Mouse (Mus musculus) lung, postnatal 25 days (tissue): Measurements from ENCODE around the gene Lin28a.
"Not testable (repeated sequence)": the region's sequence is repeated elsewhere in the genome, so short reads cannot be mapped to it uniquely, and the experiment has no call there.

ENCODE experiments used
- DNase-seq: peaks from one replicate; pipeline ENCODE4 v3.0.0; 2022; ENCODE audit warnings: low spot score

Lin28a gene

DNA sequence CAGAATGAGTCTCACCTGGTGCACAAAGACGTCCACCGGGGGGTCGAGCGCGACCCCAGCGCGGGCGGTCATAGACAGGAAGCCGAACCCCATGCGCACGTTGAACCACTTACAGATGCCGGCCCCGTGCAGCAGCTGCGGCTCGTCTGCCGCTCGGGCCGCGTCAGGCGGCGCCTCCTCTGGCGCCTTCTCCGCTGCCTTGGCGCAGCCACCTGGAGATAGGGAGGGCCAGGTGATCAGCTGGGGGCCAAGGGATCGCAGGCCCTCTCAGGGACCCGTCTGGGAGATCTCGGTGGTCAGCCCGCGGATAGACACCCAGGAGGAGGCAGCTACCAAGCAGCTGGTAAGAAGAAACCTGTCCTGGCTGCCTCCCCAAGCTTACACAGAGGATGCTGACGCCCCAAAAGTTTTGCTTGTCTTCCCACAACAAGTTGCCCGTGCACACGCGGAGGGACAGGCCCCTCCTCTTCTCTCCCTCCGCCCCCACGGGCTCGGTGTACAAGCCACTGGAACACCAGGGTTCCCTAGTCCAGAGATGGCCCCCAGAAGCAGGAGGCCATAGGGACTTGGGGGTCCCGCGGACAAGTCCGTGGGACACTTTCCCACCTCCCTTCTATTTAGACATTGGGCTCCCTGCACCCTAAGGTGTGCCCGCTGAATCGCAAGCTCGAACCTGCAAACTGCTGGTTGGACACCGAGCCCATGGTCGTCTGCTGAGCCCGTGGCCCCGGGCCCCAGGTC lies 433 bp downstream of the Lin28a start:
- no peak for DNase-seq

- no peak for DNase-seq
Observed at GRCm38 (mm10) chr4:134017201-134017865, 1.3 kb downstream of the Lin28a start.

GRCm38 (mm10) chr4:134016767-134017166 lies 1.9 kb downstream of the Lin28a start:
- DNase-seq, result no peak

DNA sequence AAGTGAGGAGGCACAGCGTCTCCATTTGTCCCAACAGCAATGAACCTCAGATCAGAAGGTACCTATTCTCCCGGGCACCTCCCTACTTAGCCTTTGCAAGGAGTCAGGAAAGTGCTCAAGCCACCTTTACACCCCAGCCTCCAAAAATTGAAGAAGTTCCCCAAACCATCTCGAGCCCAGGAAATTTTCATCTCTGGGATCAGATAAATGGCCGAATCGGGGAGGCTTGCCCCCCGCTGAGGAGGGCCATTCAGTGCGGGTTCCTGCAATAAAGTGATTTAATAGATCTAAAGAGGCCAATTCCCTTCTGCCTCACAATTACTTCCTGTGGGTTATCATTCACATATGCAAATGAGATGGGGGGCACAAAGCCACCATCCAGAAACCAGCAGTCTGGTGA lies 2.4 kb downstream of the Lin28a start:
- DNase-seq, result no peak

- no peak for DNase-seq
Observed at GRCm38 (mm10) chr4:134012858-134013528, 5.6 kb downstream of the Lin28a start.

DNA sequence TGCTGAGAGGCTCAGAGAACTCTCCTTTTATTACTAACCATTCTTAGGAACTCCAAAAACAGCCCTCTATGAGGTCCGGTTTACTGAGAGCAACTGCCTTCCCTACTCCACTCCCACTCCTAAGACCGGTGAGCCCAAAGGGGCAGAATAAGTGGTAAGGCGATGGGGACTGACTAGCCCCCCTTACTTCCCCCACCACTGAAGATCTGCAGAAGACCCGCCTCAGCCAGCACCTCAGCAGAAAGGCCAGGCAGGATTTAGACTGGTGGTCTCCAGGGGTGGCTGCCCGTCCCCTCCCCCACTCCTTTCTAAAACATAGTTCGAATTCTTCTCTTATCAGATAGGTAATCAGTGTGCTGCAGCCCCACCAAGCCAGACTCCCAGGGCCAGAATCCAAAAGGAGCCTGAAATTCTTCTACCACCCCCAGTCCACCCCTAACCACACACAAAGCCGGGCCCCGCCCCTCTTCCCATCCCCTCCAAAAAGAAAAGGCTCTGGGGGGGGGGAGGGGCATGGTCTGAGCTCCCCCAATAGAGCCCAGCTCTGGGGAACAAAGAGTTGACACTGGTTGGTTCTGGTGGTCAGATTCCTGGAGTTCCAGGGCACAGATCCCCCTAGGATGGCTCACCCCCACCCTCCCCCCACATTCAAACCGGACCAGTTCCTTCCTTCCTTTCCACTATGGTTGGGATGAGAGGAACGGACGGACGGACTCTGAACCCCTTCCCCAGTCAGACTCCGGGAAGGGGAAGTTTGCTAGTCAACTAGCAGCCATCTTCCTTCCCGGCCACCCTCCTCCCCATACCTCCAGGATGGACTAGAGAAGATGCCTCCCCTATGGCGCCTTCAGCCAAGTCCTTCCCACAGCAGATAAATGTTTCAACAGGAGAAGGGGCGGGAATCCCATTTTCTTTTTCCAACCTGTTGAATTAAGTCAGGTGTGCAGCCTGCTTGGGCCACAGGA lies 6.9 kb downstream of the Lin28a start:
- DNase-seq, result no peak

DNA sequence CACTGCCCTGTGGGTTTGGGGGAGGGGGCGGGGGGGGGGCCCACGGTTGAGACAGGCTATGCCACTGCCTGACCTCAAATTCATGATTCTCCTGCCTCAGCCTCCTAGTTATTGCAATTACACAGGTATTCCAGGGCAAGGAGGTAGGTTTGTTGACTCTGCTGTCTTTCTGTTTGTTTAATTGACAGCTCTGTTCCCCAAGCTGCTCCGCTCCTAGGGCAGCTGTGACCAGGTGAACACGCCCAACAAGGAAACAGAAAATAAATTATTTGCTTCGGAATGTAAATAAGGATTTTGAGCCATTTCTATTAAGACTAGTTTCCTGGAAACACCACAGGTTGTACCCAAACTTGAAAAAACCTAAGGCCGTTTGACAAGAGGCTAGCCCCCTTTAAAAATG lies 8.9 kb downstream of the Lin28a start:
- DNase-seq, result no peak

DNA sequence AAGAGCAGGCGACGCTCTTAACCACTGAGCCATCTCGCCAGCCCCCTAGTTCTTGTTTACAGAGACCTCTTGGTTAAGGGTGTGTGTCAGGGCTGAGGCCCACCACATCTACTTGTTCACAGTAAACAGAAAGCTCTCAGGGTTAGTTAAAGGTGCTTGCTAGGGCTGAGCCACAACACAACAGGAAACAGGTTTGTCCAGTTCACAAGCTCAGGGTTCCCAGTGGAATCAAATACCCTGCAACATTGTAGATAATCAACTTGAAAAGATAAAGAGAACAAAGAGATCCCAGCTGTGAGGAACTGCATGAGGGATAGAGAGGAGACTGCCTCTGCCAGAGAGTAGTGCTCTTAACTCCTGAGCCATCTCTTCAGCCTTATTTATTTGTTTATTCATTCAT lies 11.8 kb downstream of the Lin28a start:
- no peak for DNase-seq

GRCm38 (mm10) chr4:134005581-134006358 lies 12.9 kb downstream of the Lin28a start:
- peak; percentile 14 for DNase-seq

DNA sequence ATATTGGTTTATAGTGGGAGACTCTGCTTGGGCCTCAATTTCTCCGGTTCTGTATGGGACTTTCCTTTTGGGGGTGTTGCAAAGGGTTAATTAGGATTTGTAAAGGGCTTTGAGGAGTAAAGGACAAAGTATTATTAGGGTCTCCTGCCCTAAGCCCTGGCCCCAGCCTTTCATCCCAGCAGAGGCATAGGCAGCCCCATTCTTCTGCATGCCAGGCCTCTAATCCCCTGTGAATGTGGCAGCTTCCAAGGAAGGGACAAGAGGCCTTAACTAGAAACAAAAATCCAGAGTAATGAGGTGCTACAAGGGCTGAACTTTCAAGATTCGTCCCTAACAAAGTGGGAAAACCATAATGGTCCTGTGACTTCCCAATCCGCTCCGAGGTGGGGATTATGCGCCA lies 15.7 kb downstream of the Lin28a start:
- DNase-seq, result no peak

GRCm38 (mm10) chr4:134002246-134002645 lies 16.4 kb downstream of the Lin28a start:
- DNase-seq, result no peak

DNA sequence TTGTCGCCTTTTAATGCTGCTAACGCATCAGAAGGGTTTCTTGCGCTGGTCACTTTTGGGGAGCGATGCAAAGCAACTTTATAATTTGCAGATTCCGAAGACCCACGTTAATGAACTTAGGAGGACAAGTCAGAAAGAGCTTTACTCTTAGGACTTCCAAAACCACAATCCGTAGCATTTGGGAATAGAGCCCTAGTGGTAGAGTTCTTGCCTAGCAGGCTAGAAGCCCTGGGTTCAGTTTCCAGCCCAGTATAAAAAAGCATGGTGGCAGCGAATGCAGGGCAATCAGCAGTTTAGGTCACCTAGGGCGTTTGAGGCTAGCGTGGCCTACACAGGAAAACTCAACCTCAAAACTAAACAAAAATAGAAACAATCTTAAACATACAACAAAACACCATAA lies 16.9 kb downstream of the Lin28a start:
- no peak for DNase-seq

DNA sequence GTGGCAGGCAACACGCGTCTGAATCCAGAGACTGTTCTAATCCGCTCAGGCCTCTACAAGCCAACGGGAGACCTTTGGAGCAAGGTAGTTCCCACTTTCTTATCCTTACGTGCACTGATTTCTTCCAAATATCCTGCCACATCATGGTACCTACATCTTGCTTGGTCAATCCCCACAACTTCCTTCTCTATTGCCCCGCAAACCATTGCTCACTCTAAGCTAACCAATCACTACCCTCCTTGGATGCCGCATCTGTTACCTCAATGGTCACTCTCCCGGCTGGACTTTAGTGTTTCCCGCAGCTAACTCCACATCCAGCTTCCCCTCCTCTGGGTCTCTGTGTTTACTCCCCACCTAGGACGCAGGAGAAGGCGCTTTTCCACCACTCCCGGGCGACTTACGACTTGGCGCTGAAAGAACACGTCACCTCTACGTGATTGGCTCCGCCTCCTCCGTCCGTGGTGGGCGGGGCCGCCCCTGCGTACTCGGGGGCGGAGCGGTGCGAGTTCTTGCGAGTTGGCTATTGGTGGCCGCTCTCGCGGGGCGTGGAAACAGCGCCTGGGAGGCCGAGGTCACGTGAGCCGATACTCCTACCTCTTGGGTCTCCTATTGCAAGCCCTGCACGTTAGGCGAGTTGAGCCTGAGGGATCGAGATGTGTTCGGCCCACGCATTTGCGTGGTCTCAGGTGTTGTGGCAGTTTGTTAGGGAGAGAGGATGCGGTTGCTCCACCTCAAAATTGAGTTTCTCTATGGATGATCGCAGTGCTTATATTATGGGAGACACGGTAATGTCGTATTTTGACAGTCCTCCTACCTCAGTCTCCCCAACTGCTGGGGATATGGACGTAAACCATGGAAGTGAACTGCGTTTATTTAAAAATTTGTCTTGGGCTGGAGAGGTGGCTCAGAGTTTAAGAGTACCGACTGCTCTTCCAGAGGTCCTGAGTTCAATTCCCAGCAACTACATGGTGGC lies 17.9 kb downstream of the Lin28a start, which contains the start of gene Dhdds:
TSS of gene Dhdds (minus strand) at position 453 of the 973 bp plus-strand sequence.
- DNase-seq, result peak; percentile 96

DNA sequence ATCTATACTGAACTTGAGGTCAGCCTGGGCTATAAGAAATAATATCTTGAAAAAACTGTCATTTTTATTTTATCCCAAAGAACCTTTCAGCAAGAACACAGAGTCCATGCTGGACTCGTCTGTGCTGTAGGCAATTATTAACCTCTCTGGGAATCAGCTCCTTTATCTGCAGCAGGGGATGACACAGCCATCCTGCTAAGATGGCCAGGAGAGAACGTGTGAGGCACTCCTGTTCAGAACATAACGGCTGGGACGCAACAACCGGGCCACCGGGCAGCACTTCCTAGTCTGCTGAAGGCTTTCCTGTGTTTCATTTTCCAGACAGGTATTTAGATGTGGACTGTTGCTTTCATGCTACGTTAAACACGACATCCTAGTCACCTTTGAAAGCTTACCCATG lies 23.9 kb downstream of the Lin28a start:
- DNase-seq, result no peak

DNA sequence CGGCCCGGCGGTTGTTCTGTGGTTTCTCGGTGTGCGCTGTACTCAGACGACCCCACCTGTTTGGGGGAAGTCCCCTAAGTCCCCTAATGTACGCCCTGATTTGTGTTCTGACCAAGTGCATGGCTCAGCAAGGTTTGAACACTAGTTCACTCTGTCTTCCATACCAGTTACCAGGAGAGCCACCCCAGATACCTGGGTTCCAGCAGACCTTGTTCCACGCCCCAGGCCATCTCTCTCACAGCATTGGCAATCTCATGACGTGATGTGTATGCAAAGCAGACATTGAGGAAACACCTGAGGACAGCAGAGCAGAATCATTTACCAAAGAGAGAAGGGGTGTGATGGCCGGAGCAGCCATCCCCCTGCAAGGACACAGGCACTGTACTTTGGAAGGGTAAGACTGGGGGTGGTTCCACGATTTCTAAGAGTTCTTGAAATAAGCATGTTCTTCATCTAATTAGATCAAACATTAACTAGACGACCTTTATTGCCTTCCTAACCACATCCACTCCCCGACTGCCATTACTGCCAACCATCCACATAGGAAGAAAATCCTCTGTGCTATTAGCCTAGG lies 27.5 kb downstream of the Lin28a start:
- DNase-seq, result no peak

DNA sequence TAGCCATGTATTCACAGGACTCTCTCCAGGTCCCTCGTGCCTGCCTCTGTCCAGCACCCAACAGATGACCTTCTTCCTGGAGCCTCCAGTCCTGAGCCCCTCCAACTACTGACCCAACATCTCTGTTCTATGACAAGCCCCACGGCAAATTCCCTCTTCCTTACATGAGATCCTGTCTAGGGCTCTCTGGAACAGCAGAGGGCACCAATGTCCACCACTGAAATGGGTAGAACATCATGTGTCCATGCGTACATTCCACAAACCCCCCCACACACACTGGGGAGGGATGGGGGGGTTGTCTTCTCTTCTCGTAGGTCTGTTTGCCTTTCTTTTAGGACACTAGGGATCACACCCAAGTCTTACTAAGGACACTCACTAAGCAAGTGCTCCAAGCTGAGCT lies 28.6 kb downstream of the Lin28a start:
- no peak for DNase-seq

- DNase-seq, result not testable (repeated sequence)
Observed at GRCm38 (mm10) chr4:133988289-133988688, 30.4 kb downstream of the Lin28a start.

DNA sequence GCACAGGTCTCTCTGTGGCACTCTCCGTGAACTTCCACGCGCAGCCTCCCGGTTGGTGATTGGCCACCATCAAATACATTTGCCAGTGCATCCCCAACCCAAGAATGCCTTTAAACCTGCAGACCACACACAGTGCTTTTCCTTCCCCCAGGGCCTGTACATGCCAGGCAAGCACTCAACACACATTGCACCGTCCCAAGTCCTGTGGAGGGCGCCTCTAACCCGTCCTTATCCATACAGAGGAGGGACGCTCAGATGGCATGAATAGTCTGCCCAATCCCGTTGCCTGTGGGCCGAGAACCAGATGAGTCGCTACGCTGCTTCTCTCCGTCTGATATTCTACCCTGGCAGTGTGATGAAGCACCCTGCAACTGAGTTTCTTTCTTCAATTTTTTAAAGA lies 35.7 kb downstream of the Lin28a start:
- no peak for DNase-seq

GRCm38 (mm10) chr4:133980496-133980895 lies 38.1 kb downstream of the Lin28a start:
- DNase-seq, result no peak
